Mouse (Mus musculus): ENCODE results near the gene Phyh. TPM values are rescaled to one million over a fixed set of nuclear protein-coding genes. Genes with fewer than 3 reads are reported as not detected.
"Not testable (repeated sequence)": the region's sequence is repeated elsewhere in the genome, so short reads cannot be mapped to it uniquely, and the experiment has no call there.

Phyh gene
- polyA plus RNA-seq, 1 experiment from 2014 or later = 159 TPM

DNA sequence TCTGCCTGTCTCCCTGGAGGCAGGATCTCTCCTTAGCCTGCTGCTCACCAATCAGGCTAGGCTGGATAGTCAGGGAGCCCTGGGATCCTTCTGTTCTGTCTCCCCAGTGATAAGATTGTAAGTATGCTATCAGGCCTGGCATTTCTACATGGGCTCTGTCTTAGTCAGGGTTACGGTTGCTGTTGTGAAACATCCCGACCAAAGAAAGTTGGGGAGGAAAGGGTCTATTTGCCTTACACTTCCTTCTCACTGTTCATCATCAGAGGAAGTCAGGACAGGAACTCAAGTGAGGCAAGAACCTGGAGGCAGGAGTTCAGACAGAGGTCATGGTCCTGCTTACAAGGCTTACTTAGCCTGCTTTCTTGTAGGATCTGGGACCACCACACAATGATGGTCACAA, 10.4 kb downstream of the Phyh start:
- no peak for DNase-seq (ENCODE audit: low spot score)
- no peak for ATAC-seq (replicated peaks; ENCODE audit: low FRiP score, low read depth)
- TF ChIP-seq CTCF (IDR thresholded peaks at IDR 0.05; ENCODE audit: low read depth) = no peak
- Histone ChIP-seq H3K4me1 (replicated peaks; ENCODE audit: insufficient read depth, low read length) (no peaks in the 10 kb centered on the region), H3K36me3 (ENCODE audit: insufficient read depth, low read length) (peaks cover 8% of the 10 kb centered on the region; the same call in 1 of the 2 replicates), H3K4me3 (replicated peaks; ENCODE audit: low read depth, low read length) (no peak overlapping the region), H3K4me2 (ENCODE audit: low read length) (no peak overlapping the region), H3K27me3 (ENCODE audit: insufficient read depth, low read length) (no peaks in the 10 kb centered on the region), H3K27ac (no peak overlapping the region), H3K9ac (ENCODE audit: low read depth, low read length) (no peak overlapping the region), H3K9me3 (replicated peaks; ENCODE audit: low read length) (no peaks in the 10 kb centered on the region)
- 69% methylated on average over 2 of the region's 2 CpGs for WGBS

DNA sequence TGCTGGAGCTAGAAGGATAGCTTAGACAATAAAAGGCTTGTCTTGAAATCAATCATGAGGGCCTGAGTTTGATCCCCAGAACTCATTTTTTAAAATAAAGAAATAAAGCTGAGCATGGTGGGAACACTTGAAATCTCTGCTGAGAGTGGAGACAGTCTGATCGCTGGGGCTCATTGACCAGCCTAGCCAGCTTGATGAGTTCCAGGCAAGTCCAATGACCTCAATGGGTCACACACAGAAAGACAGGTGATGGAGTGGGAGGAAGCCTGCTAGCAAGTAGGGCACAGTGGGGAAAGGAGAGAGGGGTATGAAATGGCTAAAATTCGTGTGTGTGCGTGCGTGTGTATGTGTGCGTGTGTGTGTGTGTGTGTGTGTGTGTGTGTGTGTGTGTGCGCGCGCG, 15.7 kb downstream of the Phyh start:
- Histone ChIP-seq H3K9ac (ENCODE audit: low read depth, low read length) (no peak overlapping the region), H3K27ac (no peak overlapping the region), H3K36me3 (ENCODE audit: insufficient read depth, low read length) (peaks cover 21% of the 10 kb centered on the region), H3K27me3 (ENCODE audit: insufficient read depth, low read length) (no peaks in the 10 kb centered on the region), H3K9me3 (replicated peaks; ENCODE audit: low read length) (no peaks in the 10 kb centered on the region), H3K4me3 (replicated peaks; ENCODE audit: low read depth, low read length) (no peak overlapping the region), H3K4me1 (replicated peaks; ENCODE audit: insufficient read depth, low read length) (no peaks in the 10 kb centered on the region), H3K4me2 (ENCODE audit: low read length) (no peak overlapping the region)
- TF ChIP-seq CTCF (IDR thresholded peaks at IDR 0.05; ENCODE audit: low read depth) = no peak
- WGBS = 92% methylated on average over 9 of the region's 9 CpGs
- DNase-seq (ENCODE audit: low spot score) = no peak
- ATAC-seq (replicated peaks; ENCODE audit: low FRiP score, low read depth) = no peak

DNA sequence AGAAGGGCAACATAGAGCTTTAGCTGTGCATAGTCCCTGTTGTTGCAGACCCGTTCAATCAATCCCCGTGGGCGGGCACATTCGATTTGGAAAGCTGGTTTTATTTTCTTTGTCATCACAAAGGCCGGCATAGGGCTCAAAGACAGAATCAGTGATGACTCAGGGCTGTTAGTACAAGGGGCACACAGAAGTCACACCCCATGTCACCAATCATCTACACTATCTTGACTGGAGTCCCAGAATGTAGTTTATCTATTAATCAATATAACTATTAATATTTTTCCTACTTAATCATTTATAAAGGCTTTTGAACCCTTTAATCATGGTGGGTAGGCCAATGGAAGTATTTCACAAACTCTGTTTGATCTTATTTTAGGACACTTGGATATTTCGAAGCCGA, 19.1 kb downstream of the Phyh start:
- Histone ChIP-seq H3K4me3 (replicated peaks; ENCODE audit: low read depth, low read length) (no peak overlapping the region), H3K27me3 (ENCODE audit: insufficient read depth, low read length) (no peaks in the 10 kb centered on the region), H3K36me3 (ENCODE audit: insufficient read depth, low read length) (peaks cover 15% of the 10 kb centered on the region; the same call in 1 of the 2 replicates), H3K4me2 (ENCODE audit: low read length) (no peak overlapping the region), H3K27ac (no peak overlapping the region), H3K9me3 (replicated peaks; ENCODE audit: low read length) (no peaks in the 10 kb centered on the region), H3K4me1 (replicated peaks; ENCODE audit: insufficient read depth, low read length) (no peaks in the 10 kb centered on the region), H3K9ac (ENCODE audit: low read depth, low read length) (no peak overlapping the region)
- no peak for TF ChIP-seq CTCF (IDR thresholded peaks at IDR 0.05; ENCODE audit: low read depth)
- WGBS = 88% methylated on average over 7 of the region's 7 CpGs
- ATAC-seq (replicated peaks; ENCODE audit: low FRiP score, low read depth) = no peak
- no peak for DNase-seq (ENCODE audit: low spot score)

DNA sequence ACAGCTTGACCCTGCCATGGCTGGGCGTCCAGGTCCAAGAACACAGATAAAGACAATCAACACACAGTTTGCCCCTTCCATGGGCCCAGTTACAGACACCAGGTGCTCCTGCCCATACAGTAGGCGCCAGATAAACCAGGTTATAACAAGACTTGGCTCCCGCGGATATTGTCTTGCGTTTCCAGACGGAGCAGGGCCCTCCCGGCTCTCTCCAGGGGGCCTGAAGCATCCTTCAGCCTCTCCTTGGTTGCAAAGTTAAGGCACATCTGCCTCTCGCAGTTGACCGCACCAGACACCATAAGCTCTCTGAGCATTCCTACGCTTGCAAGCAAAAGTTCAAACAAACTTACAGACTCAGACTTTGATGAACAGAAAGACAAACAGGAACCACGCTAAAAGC, 22.0 kb downstream of the Phyh start:
- Histone ChIP-seq H3K9me3 (replicated peaks; ENCODE audit: low read length) (peaks cover 8% of the 10 kb centered on the region; the same call in 1 of the 2 replicates), H3K27ac (no peak overlapping the region)
- DNase-seq (ENCODE audit: low spot score) = no peak

DNA sequence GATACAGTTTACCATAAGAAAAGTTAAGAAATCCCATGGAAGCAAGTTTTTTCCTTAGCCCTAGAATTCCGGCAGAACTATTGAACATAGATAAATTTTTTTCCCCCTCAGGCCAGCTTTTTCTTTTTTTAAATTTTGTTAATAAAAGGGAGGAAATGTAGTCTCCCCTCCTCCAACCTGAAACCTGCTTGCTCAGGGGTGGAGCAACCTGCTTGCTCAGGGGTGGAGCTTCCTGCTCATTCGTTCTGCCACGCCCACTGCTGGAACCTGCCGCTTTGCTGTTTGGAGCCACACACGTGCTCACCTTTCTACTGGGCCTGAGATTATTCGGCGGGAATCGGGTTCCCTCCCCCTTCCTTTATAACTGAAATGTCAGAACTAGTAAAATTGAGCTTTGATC, 30.9 kb downstream of the Phyh start:
- not testable (repeated sequence) for H3K36me3 ChIP-seq (ENCODE audit: insufficient read depth, low read length); H3K9ac ChIP-seq (ENCODE audit: low read depth, low read length); DNase-seq (ENCODE audit: low spot score); H3K9me3 ChIP-seq (replicated peaks; ENCODE audit: low read length); ATAC-seq (replicated peaks; ENCODE audit: low FRiP score, low read depth); H3K27ac ChIP-seq; H3K4me3 ChIP-seq (replicated peaks; ENCODE audit: low read depth, low read length); H3K27me3 ChIP-seq (ENCODE audit: insufficient read depth, low read length); H3K4me1 ChIP-seq (replicated peaks; ENCODE audit: insufficient read depth, low read length); H3K4me2 ChIP-seq (ENCODE audit: low read length)
- 83% methylated on average over 7 of the region's 8 CpGs for WGBS

More for the DNA sequence above, 22.0 kb downstream of the Phyh start:
- Histone ChIP-seq H3K27me3 (ENCODE audit: insufficient read depth, low read length) (no peaks in the 10 kb centered on the region), H3K9ac (ENCODE audit: low read depth, low read length) (no peak overlapping the region), H3K4me1 (replicated peaks; ENCODE audit: insufficient read depth, low read length) (no peaks in the 10 kb centered on the region), H3K4me2 (ENCODE audit: low read length) (no peak overlapping the region), H3K4me3 (replicated peaks; ENCODE audit: low read depth, low read length) (no peak overlapping the region), H3K36me3 (ENCODE audit: insufficient read depth, low read length) (peaks cover 13% of the 10 kb centered on the region; the same call in 1 of the 2 replicates)
- no peak for TF ChIP-seq CTCF (IDR thresholded peaks at IDR 0.05; ENCODE audit: low read depth)
- 89% methylated on average over 11 of the region's 11 CpGs for WGBS
- ATAC-seq (replicated peaks; ENCODE audit: low FRiP score, low read depth) = no peak

DNA sequence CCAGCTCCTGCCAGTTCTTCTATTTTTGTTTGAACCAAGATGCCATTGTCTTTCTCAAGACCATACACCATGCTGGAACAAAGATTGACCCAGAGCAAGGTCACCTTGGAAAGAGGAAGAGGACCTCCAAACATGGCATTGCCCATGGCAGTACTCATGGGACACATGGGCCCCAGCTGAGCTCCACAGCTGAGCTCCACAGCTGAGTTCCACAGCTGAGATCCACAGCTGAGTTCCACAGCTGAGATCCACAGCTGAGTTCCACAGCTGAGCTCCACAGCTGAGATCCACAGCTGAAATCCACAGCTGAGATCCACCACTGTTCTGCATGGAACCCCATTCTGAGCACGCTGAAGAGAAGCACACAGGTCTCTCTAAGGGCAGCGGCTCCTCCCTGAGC, 32.2 kb downstream of the Phyh start:
- H3K9ac ChIP-seq (ENCODE audit: low read depth, low read length) = no peak overlapping the region
- H3K4me2 ChIP-seq (ENCODE audit: low read length) = no peak overlapping the region
- no peaks in the 10 kb centered on the region for H3K36me3 ChIP-seq (ENCODE audit: insufficient read depth, low read length)
- WGBS = 92% methylated on average over 2 of the region's 2 CpGs
- DNase-seq (ENCODE audit: low spot score) (no peak), ATAC-seq (replicated peaks; ENCODE audit: low FRiP score, low read depth) (no peak)
- no peak overlapping the region for H3K4me3 ChIP-seq (replicated peaks; ENCODE audit: low read depth, low read length)
- no peaks in the 10 kb centered on the region for H3K27me3 ChIP-seq (ENCODE audit: insufficient read depth, low read length)
- TF ChIP-seq CTCF (IDR thresholded peaks at IDR 0.05; ENCODE audit: low read depth) = no peak
- H3K9me3 ChIP-seq (replicated peaks; ENCODE audit: low read length) = no peaks in the 10 kb centered on the region; the same call in 1 of the 2 replicates
- no peak overlapping the region for H3K27ac ChIP-seq
- H3K4me1 ChIP-seq (replicated peaks; ENCODE audit: insufficient read depth, low read length) = no peaks in the 10 kb centered on the region

DNA sequence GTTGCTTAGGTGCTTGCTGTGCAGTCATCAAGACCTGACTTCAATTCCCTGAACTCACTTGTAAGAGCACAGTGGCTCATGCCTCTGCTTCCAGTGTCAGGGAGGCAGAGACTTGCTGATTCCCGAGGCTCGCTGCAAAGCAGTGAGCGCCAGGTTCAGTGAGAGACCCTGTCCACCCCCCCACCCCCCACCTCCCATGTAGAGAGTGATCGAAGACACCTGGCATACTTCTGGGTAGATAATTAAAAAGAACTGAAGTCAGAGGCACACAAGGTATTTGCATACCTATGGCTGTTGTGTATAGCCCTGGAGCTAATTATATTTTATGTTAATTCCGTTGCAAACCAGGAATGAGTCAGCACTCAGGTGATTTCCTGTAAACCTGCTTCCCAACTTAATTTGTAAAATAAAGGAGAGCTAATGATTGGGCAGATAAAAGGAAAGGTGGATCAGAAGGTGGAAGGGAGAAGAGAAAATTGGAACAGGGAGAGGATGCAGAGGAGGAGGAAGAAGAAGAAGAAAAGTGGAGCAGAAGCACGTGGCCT, 35.5 kb downstream of the Phyh start:
- H3K4me2 ChIP-seq (ENCODE audit: low read length) = no peak overlapping the region
- H3K4me3 ChIP-seq (replicated peaks; ENCODE audit: low read depth, low read length) = no peak overlapping the region
- 63% methylated on average over 6 of the region's 6 CpGs for WGBS
- H3K36me3 ChIP-seq (ENCODE audit: insufficient read depth, low read length) = no peaks in the 10 kb centered on the region
- H3K27ac ChIP-seq = no peak overlapping the region
- DNase-seq (ENCODE audit: low spot score) (no peak), ATAC-seq (replicated peaks; ENCODE audit: low FRiP score, low read depth) (no peak)
- no peaks in the 10 kb centered on the region for H3K27me3 ChIP-seq (ENCODE audit: insufficient read depth, low read length)
- no peak overlapping the region for H3K9ac ChIP-seq (ENCODE audit: low read depth, low read length)
- no peaks in the 10 kb centered on the region for H3K4me1 ChIP-seq (replicated peaks; ENCODE audit: insufficient read depth, low read length)
- TF ChIP-seq CTCF (IDR thresholded peaks at IDR 0.05; ENCODE audit: low read depth) = no peak
- no peaks in the 10 kb centered on the region; the same call in 1 of the 2 replicates for H3K9me3 ChIP-seq (replicated peaks; ENCODE audit: low read length)

All from kidney, postnatal 0 days (tissue).